8 mouse cellular contexts compared by ENCODE assay signal in genomic region chr3:96262216-96262875, GRCm38 (mm10). TPM values are rescaled to one million over a fixed set of nuclear protein-coding genes. Genes with fewer than 3 reads are reported as not detected.
DNase-seq lines count a peak whose midpoint lies in the region; ATAC-seq and TF ChIP-seq lines count a peak whose summit lies in the region.

No protein-coding gene starts in this region.

- no peaks in the 10 kb centered on the region for H3K27me3 ChIP-seq in embryonic facial prominence, embryonic 13.5 days
- H3K27me3 ChIP-seq in heart, adult 2 months (ENCODE audit: control insufficient read depth, insufficient read depth, low read length): no peaks in the 10 kb centered on the region
- no peaks in the 10 kb centered on the region for H3K27me3 ChIP-seq in limb, embryonic 13.5 days
- H3K27me3 ChIP-seq in midbrain, embryonic 15.5 days (replicated peaks): no peaks in the 10 kb centered on the region

- H3K9ac ChIP-seq in embryonic facial prominence, embryonic 13.5 days: peak overlapping the region; percentile 87
- peak overlapping the region; percentile 88 for H3K9ac ChIP-seq in heart, adult 2 months (ENCODE audit: low read depth, low read length)
- H3K9ac ChIP-seq in limb, embryonic 13.5 days: peak overlapping the region; percentile 80
- peak overlapping the region; percentile 74 for H3K9ac ChIP-seq in midbrain, embryonic 15.5 days

- no peak for TF ChIP-seq CTCF in heart, adult 2 months (IDR thresholded peaks at IDR 0.05)

- H3K4me3 ChIP-seq in embryonic facial prominence, embryonic 13.5 days: peak overlapping the region; percentile 62
- H3K4me3 ChIP-seq in heart, adult 2 months: peak overlapping the region; percentile 80
- peak overlapping the region; percentile 62 for H3K4me3 ChIP-seq in limb, embryonic 13.5 days
- H3K4me3 ChIP-seq in midbrain, embryonic 15.5 days: peak overlapping the region; percentile 62

- H3K36me3 ChIP-seq in embryonic facial prominence, embryonic 13.5 days: no peaks in the 10 kb centered on the region
- peaks cover 3% of the 10 kb centered on the region; the same call in 1 of the 2 replicates for H3K36me3 ChIP-seq in heart, adult 2 months (ENCODE audit: control insufficient read depth, insufficient read depth, low read length)
- H3K36me3 ChIP-seq in limb, embryonic 13.5 days: no peaks in the 10 kb centered on the region
- no peaks in the 10 kb centered on the region for H3K36me3 ChIP-seq in midbrain, embryonic 15.5 days (replicated peaks)

- H3K4me1 ChIP-seq in embryonic facial prominence, embryonic 13.5 days: peaks cover 29% of the 10 kb centered on the region
- peaks cover 8% of the 10 kb centered on the region for H3K4me1 ChIP-seq in heart, adult 2 months (ENCODE audit: control insufficient read depth, insufficient read depth, low read length)
- peaks cover 24% of the 10 kb centered on the region for H3K4me1 ChIP-seq in limb, embryonic 13.5 days
- peaks cover 27% of the 10 kb centered on the region for H3K4me1 ChIP-seq in midbrain, embryonic 15.5 days

- no peaks in the 10 kb centered on the region for H3K9me3 ChIP-seq in embryonic facial prominence, embryonic 13.5 days
- no peaks in the 10 kb centered on the region for H3K9me3 ChIP-seq in limb, embryonic 13.5 days
- no peaks in the 10 kb centered on the region for H3K9me3 ChIP-seq in midbrain, embryonic 15.5 days

- TF ChIP-seq POLR2A in heart, adult 2 months (IDR thresholded peaks at IDR 0.05; ENCODE audit: insufficient read depth, low read depth, low read length): peak; percentile 89

- WGBS in embryonic facial prominence, embryonic 13.5 days: under 1% methylated on average over 19 of the region's 19 CpGs
- 2% methylated on average over 19 of the region's 19 CpGs for WGBS in heart, adult 2 months
- WGBS in limb, embryonic 13.5 days: under 1% methylated on average over 19 of the region's 19 CpGs
- WGBS in midbrain, embryonic 15.5 days: under 1% methylated on average over 19 of the region's 19 CpGs

- H3K27ac ChIP-seq in embryonic facial prominence, embryonic 13.5 days: peak overlapping the region; percentile 99
- H3K27ac ChIP-seq in heart, adult 2 months: peak overlapping the region; percentile 98
- peak overlapping the region; percentile 98 for H3K27ac ChIP-seq in limb, embryonic 13.5 days
- peak overlapping the region; percentile 98 for H3K27ac ChIP-seq in midbrain, embryonic 15.5 days

- 0 out of 2 replicates have a peak, but pooled peaks have one; percentile 50 for ATAC-seq in embryonic facial prominence, embryonic 13.5 days (ENCODE audit: insufficient number of reproducible peaks, insufficient read depth, low FRiP score, low TSS enrichment, low read depth)
- peak; percentile 70 for ATAC-seq in limb, embryonic 13.5 days (ENCODE audit: low FRiP score, low read depth)
- peak; percentile 78 for ATAC-seq in midbrain, embryonic 15.5 days (replicated peaks)

- intact Hi-C loops in heart, adult 2 months (cut with DNase I): loop anchor here (2.0 kb wide), 1 partner anchor 20 kb away; no protein-coding TSS in a partner anchor

- DNase-seq in 3134 (ENCODE audit: extremely low read depth, insufficient read length, low spot score): peak; percentile 84
- DNase-seq in adrenal gland, postnatal 14 days: peak; percentile 89
- DNase-seq in heart, adult 2 months: peak; percentile 86 to 92
- peak; percentile 76 to 84 for DNase-seq in kidney, adult 8-10 months
- DNase-seq in spleen, postnatal 36 days (ENCODE audit: low spot score in 2 of 2): peak; percentile 81 to 86

- H3K4me2 ChIP-seq in embryonic facial prominence, embryonic 13.5 days: peak overlapping the region; percentile 76
- peak overlapping the region; percentile 77 for H3K4me2 ChIP-seq in limb, embryonic 13.5 days (replicated peaks)
- H3K4me2 ChIP-seq in midbrain, embryonic 15.5 days: peak overlapping the region; percentile 72

- no peaks in the 10 kb centered on the region for H3K79me2 ChIP-seq in heart, adult 2 months (replicated peaks; ENCODE audit: control insufficient read depth, insufficient read depth, low read length)

- TF ChIP-seq EP300 in heart, adult 2 months (IDR thresholded peaks at IDR 0.05; ENCODE audit: insufficient read depth, low read depth, low read length): peak; percentile 87; the same call in 1 of the 2 replicates

RNA-seq across cellular contexts. Expression of gene Hist2h4, which starts 0.8 kb away (rescaled TPM):
- total RNA-seq in adrenal gland, postnatal 14 days (2021): 54.1 and 56.9 TPM in 2 replicates
- polyA plus RNA-seq in embryonic facial prominence, embryonic 13.5 days (2015; fragmentation: Nextera tagmentation; extraction: Ambion mirVana): 11.2 and 12.5 TPM in 2 replicates
- 10 to 100 TPM; 11.6 to 14.0 TPM for total RNA-seq in heart, adult 2 months (2021)
- 1.1 and 1.4 TPM in 2 replicates for polyA plus RNA-seq in heart, adult 2 months (2012; rRNA removed)
- polyA plus RNA-seq in limb, embryonic 13.5 days (2015; fragmentation: Nextera tagmentation; extraction: Ambion mirVana): 15.5 and 16.9 TPM in 2 replicates
- 5.6 and 6.1 TPM in 2 replicates for polyA plus RNA-seq in midbrain, embryonic 15.5 days (2015; fragmentation: Nextera tagmentation; extraction: Ambion mirVana)

RNA-seq across cellular contexts. Expression of gene Hist2h3b, which starts 6.1 kb away (rescaled TPM):
- 357 and 406 TPM in 2 replicates for total RNA-seq in adrenal gland, postnatal 14 days (2021)
- 80.9 and 96.2 TPM in 2 replicates for polyA plus RNA-seq in embryonic facial prominence, embryonic 13.5 days (2015; fragmentation: Nextera tagmentation; extraction: Ambion mirVana)
- total RNA-seq in heart, adult 2 months (2021): 10 to 100 TPM; 11.5 to 18.3 TPM
- 0.94 and 5.2 TPM in 2 replicates for polyA plus RNA-seq in heart, adult 2 months (2012; rRNA removed)
- 85.5 and 91.9 TPM in 2 replicates for polyA plus RNA-seq in limb, embryonic 13.5 days (2015; fragmentation: Nextera tagmentation; extraction: Ambion mirVana)
- polyA plus RNA-seq in midbrain, embryonic 15.5 days (2015; fragmentation: Nextera tagmentation; extraction: Ambion mirVana): 12.8 and 13.1 TPM in 2 replicates

RNA-seq across cellular contexts. Expression of gene Hist2h2bb, which starts 7.2 kb away (rescaled TPM):
- 370 and 432 TPM in 2 replicates for total RNA-seq in adrenal gland, postnatal 14 days (2021)
- 13.8 and 13.9 TPM in 2 replicates for polyA plus RNA-seq in embryonic facial prominence, embryonic 13.5 days (2015; fragmentation: Nextera tagmentation; extraction: Ambion mirVana)
- total RNA-seq in heart, adult 2 months (2021): 10 to 100 TPM; 34.1 to 34.7 TPM
- polyA plus RNA-seq in heart, adult 2 months (2012; rRNA removed): 1.2 TPM in 1 of 2 replicates, not detected in the other
- polyA plus RNA-seq in limb, embryonic 13.5 days (2015; fragmentation: Nextera tagmentation; extraction: Ambion mirVana): 13.3 and 15.5 TPM in 2 replicates
- 1.9 and 2.6 TPM in 2 replicates for polyA plus RNA-seq in midbrain, embryonic 15.5 days (2015; fragmentation: Nextera tagmentation; extraction: Ambion mirVana)

RNA-seq across cellular contexts. Expression of gene Hist2h3c1, which starts 15.9 kb away (rescaled TPM):
- total RNA-seq in adrenal gland, postnatal 14 days (2021): 3.1 and 3.8 TPM in 2 replicates
- 1.5 TPM in 1 of 2 replicates, not detected in the other for polyA plus RNA-seq in embryonic facial prominence, embryonic 13.5 days (2015; fragmentation: Nextera tagmentation; extraction: Ambion mirVana)
- total RNA-seq in heart, adult 2 months (2021): not detected
- not detected in 2 replicates for polyA plus RNA-seq in heart, adult 2 months (2012; rRNA removed)
- 0.73 TPM in 1 of 2 replicates, not detected in the other for polyA plus RNA-seq in limb, embryonic 13.5 days (2015; fragmentation: Nextera tagmentation; extraction: Ambion mirVana)
- polyA plus RNA-seq in midbrain, embryonic 15.5 days (2015; fragmentation: Nextera tagmentation; extraction: Ambion mirVana): 0.11 TPM in 1 of 2 replicates, not detected in the other

RNA-seq across cellular contexts. Expression of gene Hist2h2aa1, which starts 17.0 kb away (rescaled TPM):
- total RNA-seq in adrenal gland, postnatal 14 days (2021): 53.5 and 61.0 TPM in 2 replicates
- 14.9 and 20.9 TPM in 2 replicates for polyA plus RNA-seq in embryonic facial prominence, embryonic 13.5 days (2015; fragmentation: Nextera tagmentation; extraction: Ambion mirVana)
- 10 to 100 TPM in 1 of 2 experiments, 1 to 10 TPM in 1; 7.1 to 13.0 TPM for total RNA-seq in heart, adult 2 months (2021)
- polyA plus RNA-seq in heart, adult 2 months (2012; rRNA removed): 60.4 and 124 TPM in 2 replicates
- 19.0 and 30.4 TPM in 2 replicates for polyA plus RNA-seq in limb, embryonic 13.5 days (2015; fragmentation: Nextera tagmentation; extraction: Ambion mirVana)
- 14.4 and 19.2 TPM in 2 replicates for polyA plus RNA-seq in midbrain, embryonic 15.5 days (2015; fragmentation: Nextera tagmentation; extraction: Ambion mirVana)

Comparison
In these comparisons a context has a peak if more than half of its experiments do, and no peak if none do; other contexts are left out.
1. Peak in every context shown above with its lines: DNase-seq, ATAC-seq, H3K4me3 ChIP-seq and H3K27ac ChIP-seq.